Mouse (Mus musculus): ENCODE results near the gene Keap1. TPM values are rescaled to one million over a fixed set of nuclear protein-coding genes. Genes with fewer than 3 reads are reported as not detected.
A peak's percentile ranks its signal among the peaks of the same experiment; 100 is the strongest.
"Not testable (repeated sequence)": the region's sequence is repeated elsewhere in the genome, so short reads cannot be mapped to it uniquely, and the experiment has no call there.

The Keap1 gene
- total and polyA plus RNA-seq, 2 experiments from 2014 or later, result 60.9 to 98.9 TPM

GRCm38 (mm10) chr9:21261831-21262230 is 22.7 kb upstream of the Keap1 start:
- TF ChIP-seq CTCF (IDR thresholded peaks at IDR 0.05; ENCODE audit: low read depth), result no peak
- WGBS, result 55% methylated on average over 2 of the region's 2 CpGs
- H3K9ac ChIP-seq (replicated peaks; ENCODE audit: low read length), result no peak overlapping the region
- no peak for ATAC-seq
- H3K9me3 ChIP-seq (ENCODE audit: low read length), result no peaks in the 10 kb centered on the region
- no peaks in the 10 kb centered on the region for H3K36me3 ChIP-seq (ENCODE audit: insufficient read depth, low read length)
- no peak overlapping the region for H3K4me2 ChIP-seq (ENCODE audit: low read depth, low read length)
- no peak overlapping the region for H3K27ac ChIP-seq
- peaks cover 16% of the 10 kb centered on the region for H3K4me1 ChIP-seq (ENCODE audit: insufficient read depth, low read length)
- no peaks in the 10 kb centered on the region for H3K27me3 ChIP-seq (ENCODE audit: insufficient read depth, low read length)
- DNase-seq (ENCODE audit: low spot score), result no peak
- no peak overlapping the region for H3K4me3 ChIP-seq (ENCODE audit: low read length)

GRCm38 (mm10) chr9:21260491-21261040 is 21.4 kb upstream of the Keap1 start:
- DNase-seq (ENCODE audit: low spot score) (no peak), ATAC-seq (no peak)
- Histone ChIP-seq H3K4me2 (ENCODE audit: low read depth, low read length) (no peak overlapping the region), H3K4me1 (ENCODE audit: insufficient read depth, low read length) (peaks cover 6% of the 10 kb centered on the region; the same call in 1 of the 2 replicates), H3K27ac (no peak overlapping the region), H3K9ac (replicated peaks; ENCODE audit: low read length) (no peak overlapping the region), H3K27me3 (ENCODE audit: insufficient read depth, low read length) (no peaks in the 10 kb centered on the region), H3K9me3 (ENCODE audit: low read length) (no peaks in the 10 kb centered on the region), H3K4me3 (ENCODE audit: low read length) (no peak overlapping the region), H3K36me3 (ENCODE audit: insufficient read depth, low read length) (no peaks in the 10 kb centered on the region)
- no peak for TF ChIP-seq CTCF (IDR thresholded peaks at IDR 0.05; ENCODE audit: low read depth)
- WGBS, result 81% methylated on average over 6 of the region's 6 CpGs

- H3K4me2 ChIP-seq (ENCODE audit: low read depth, low read length); H3K9me3 ChIP-seq (ENCODE audit: low read length); H3K4me3 ChIP-seq (ENCODE audit: low read length); H3K4me1 ChIP-seq (ENCODE audit: insufficient read depth, low read length); H3K27me3 ChIP-seq (ENCODE audit: insufficient read depth, low read length); H3K27ac ChIP-seq; ATAC-seq; H3K36me3 ChIP-seq (ENCODE audit: insufficient read depth, low read length); DNase-seq (ENCODE audit: low spot score); H3K9ac ChIP-seq (replicated peaks; ENCODE audit: low read length): not testable (repeated sequence)
- WGBS, result 84% methylated on average over 4 of the region's 4 CpGs
Measured at GRCm38 (mm10) chr9:21256349-21256748, 17.2 kb upstream of the Keap1 start.

GRCm38 (mm10) chr9:21254690-21255089 is 15.5 kb upstream of the Keap1 start:
- Histone ChIP-seq H3K9me3 (ENCODE audit: low read length) (no peaks in the 10 kb centered on the region), H3K27me3 (ENCODE audit: insufficient read depth, low read length) (peaks cover 1% of the 10 kb centered on the region; the same call in 1 of the 2 replicates), H3K4me1 (ENCODE audit: insufficient read depth, low read length) (no peaks in the 10 kb centered on the region), H3K27ac (no peak overlapping the region), H3K36me3 (ENCODE audit: insufficient read depth, low read length) (no peaks in the 10 kb centered on the region), H3K9ac (replicated peaks; ENCODE audit: low read length) (no peak overlapping the region), H3K4me2 (ENCODE audit: low read depth, low read length) (no peak overlapping the region), H3K4me3 (ENCODE audit: low read length) (no peak overlapping the region)
- DNase-seq (ENCODE audit: low spot score) (no peak), ATAC-seq (0 out of 2 replicates have a peak, but pooled peaks have one; percentile 36)
- no peak for TF ChIP-seq CTCF (IDR thresholded peaks at IDR 0.05; ENCODE audit: low read depth)

- ATAC-seq (no peak), DNase-seq (ENCODE audit: low spot score) (no peak)
- H3K4me2 ChIP-seq (ENCODE audit: low read depth, low read length), result no peak overlapping the region
- no peak overlapping the region for H3K27ac ChIP-seq
- 68% methylated on average over 13 of the region's 13 CpGs for whole genome bisulfite sequencing
- no peaks in the 10 kb centered on the region for H3K9me3 ChIP-seq (ENCODE audit: low read length)
- no peak overlapping the region for H3K9ac ChIP-seq (replicated peaks; ENCODE audit: low read length)
- H3K27me3 ChIP-seq (ENCODE audit: insufficient read depth, low read length), result peaks cover 24% of the 10 kb centered on the region
- H3K4me1 ChIP-seq (ENCODE audit: insufficient read depth, low read length), result no peaks in the 10 kb centered on the region
- H3K4me3 ChIP-seq (ENCODE audit: low read length), result no peak overlapping the region
- TF ChIP-seq CTCF (IDR thresholded peaks at IDR 0.05; ENCODE audit: low read depth), result no peak
- no peaks in the 10 kb centered on the region for H3K36me3 ChIP-seq (ENCODE audit: insufficient read depth, low read length)
Measured at GRCm38 (mm10) chr9:21251116-21251735, 12.1 kb upstream of the Keap1 start.

- WGBS, result 34% methylated on average over 2 of the region's 2 CpGs
- peaks cover 29% of the 10 kb centered on the region for H3K27me3 ChIP-seq (ENCODE audit: insufficient read depth, low read length)
- H3K4me2 ChIP-seq (ENCODE audit: low read depth, low read length), result no peak overlapping the region
Measured at GRCm38 (mm10) chr9:21250509-21250908, 11.3 kb upstream of the Keap1 start.

More at GRCm38 (mm10) chr9:21250509-21250908, 11.3 kb upstream of the Keap1 start:
- no peaks in the 10 kb centered on the region for H3K9me3 ChIP-seq (ENCODE audit: low read length)
- no peak overlapping the region for H3K27ac ChIP-seq
- DNase-seq (ENCODE audit: low spot score) (no peak), ATAC-seq (no peak)
- H3K4me1 ChIP-seq (ENCODE audit: insufficient read depth, low read length), result no peaks in the 10 kb centered on the region
- no peaks in the 10 kb centered on the region for H3K36me3 ChIP-seq (ENCODE audit: insufficient read depth, low read length)
- no peak overlapping the region for H3K9ac ChIP-seq (replicated peaks; ENCODE audit: low read length)
- H3K4me3 ChIP-seq (ENCODE audit: low read length), result no peak overlapping the region
- no peak for TF ChIP-seq CTCF (IDR thresholded peaks at IDR 0.05; ENCODE audit: low read depth)
